Mouse (Mus musculus): ENCODE data around the gene Cald1.

- TF ChIP-seq CTCF (IDR thresholded peaks at IDR 0.05; ENCODE audit: extremely low read depth, insufficient read depth, insufficient read length, insufficient replicate concordance) (no peak), POLR2A (IDR thresholded peaks at IDR 0.05; ENCODE audit: low read depth, low read length) (no peak)
Observed at GRCm38 (mm10) chr6:34623290-34623689, 25.0 kb downstream of the Cald1 start.
